Mouse (Mus musculus) brown adipose tissue, adult 24 weeks (tissue): Measurements from ENCODE around the gene Otoa. TPM values are rescaled to one million over a fixed set of nuclear protein-coding genes. Genes with fewer than 3 reads are reported as not detected.

Experiments used
- polyA plus RNA-seq: library from polyadenylated mRNA; stranded (reverse); fragments of >200 nt; gene quantifications from 2 replicates; pipeline ENCODE4 v1.2.4, GENCODE M21; 2012; ENCODE audit not compliant: missing spikeins, insufficient read depth, insufficient read length

The Otoa gene
- polyA plus RNA-seq, 1 experiment, result not detected

Other genes starting within 250 kb of the Otoa start
- gene Eef2k, start 238.8 kb upstream of the Otoa start, polyA plus RNA-seq, result 3.5 and 5.0 TPM in 2 replicates
- 6.1 and 7.9 TPM in 2 replicates for gene Polr3e, start 163.9 kb upstream of the Otoa start, polyA plus RNA-seq
- gene Cdr2, start 99.3 kb upstream of the Otoa start, polyA plus RNA-seq, result 6.5 and 8.6 TPM in 2 replicates
- not detected in 2 replicates for gene Mfsd13b, start 99.1 kb upstream of the Otoa start, polyA plus RNA-seq
- 60.4 and 82.4 TPM in 2 replicates for gene Mettl9, start 47.2 kb upstream of the Otoa start, polyA plus RNA-seq
- 2.6 and 2.7 TPM in 2 replicates for gene Igsf6, start 7.1 kb upstream of the Otoa start, polyA plus RNA-seq